In the genomic region with DNA sequence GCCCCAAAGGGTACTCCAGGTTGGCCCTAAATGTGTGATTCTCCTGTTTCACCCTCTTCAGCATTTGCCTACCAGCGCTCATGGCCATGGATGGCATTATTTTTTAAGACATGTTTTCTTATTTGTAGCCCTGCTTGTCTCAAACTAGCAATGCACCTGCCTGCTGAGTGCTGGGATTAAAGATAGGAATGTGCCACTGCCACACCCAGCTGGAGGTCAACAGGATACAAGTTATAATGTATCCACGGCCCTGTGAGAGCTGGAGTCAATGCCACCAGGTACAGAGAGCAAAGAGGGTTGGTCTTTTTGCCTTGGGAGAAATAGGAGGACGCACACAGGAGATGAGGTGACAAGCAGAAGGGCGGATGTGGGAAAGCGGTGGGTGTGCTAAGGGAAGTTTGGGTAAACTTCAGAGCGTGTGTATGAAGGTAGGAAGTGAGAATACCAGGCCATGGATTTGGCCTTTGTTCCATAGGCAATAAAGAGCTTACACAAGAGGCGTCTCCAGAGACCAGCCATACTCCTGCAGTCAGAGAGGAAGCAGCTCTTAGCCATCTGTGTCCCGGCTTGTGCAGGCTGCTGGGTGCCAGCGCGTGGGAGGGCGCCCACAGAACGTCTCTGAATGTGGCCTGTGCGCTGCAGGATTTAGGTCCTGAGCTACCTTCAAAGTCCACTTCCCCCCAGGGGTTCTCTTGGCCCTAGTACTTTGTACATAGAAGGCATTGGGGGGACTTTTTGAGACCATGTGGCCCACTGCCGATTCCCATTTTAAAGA, we compare ENCODE assay signal across 7 mouse cellular contexts. TPM values are rescaled to one million over a fixed set of nuclear protein-coding genes. Genes with fewer than 3 reads are reported as not detected.
A peak's percentile ranks its signal among the peaks of the same experiment; 100 is the strongest.
DNase-seq lines count a peak whose midpoint lies in the region; ATAC-seq lines count a peak whose summit lies in the region.

No protein-coding gene starts in this region.

- no peak overlapping the region for H3K27ac ChIP-seq in heart, embryonic 12.5 days (ENCODE audit: poor library complexity, severe bottlenecking)
- H3K27ac ChIP-seq in midbrain, embryonic 16.5 days (ENCODE audit: low read length) = no peak overlapping the region

- H3K9ac ChIP-seq in heart, embryonic 12.5 days = no peak overlapping the region
- no peak overlapping the region for H3K9ac ChIP-seq in midbrain, embryonic 16.5 days (ENCODE audit: low read depth, low read length)

- no peaks in the 10 kb centered on the region for H3K9me3 ChIP-seq in heart, embryonic 12.5 days (replicated peaks)
- no peaks in the 10 kb centered on the region for H3K9me3 ChIP-seq in midbrain, embryonic 16.5 days (replicated peaks; ENCODE audit: control insufficient read depth, low read length, poor library complexity, severe bottlenecking)

- peaks cover 36% of the 10 kb centered on the region for H3K4me1 ChIP-seq in heart, embryonic 12.5 days (replicated peaks)
- peaks cover 12% of the 10 kb centered on the region for H3K4me1 ChIP-seq in midbrain, embryonic 16.5 days (ENCODE audit: control insufficient read depth, insufficient read depth, low read length)

- H3K27me3 ChIP-seq in heart, embryonic 12.5 days (replicated peaks) = peaks cover 3% of the 10 kb centered on the region; the same call in 1 of the 2 replicates
- peaks cover 11% of the 10 kb centered on the region for H3K27me3 ChIP-seq in midbrain, embryonic 16.5 days (ENCODE audit: control insufficient read depth, insufficient read depth, low read depth, low read length)

- H3K4me2 ChIP-seq in heart, embryonic 12.5 days = peak overlapping the region; percentile 74
- no peak overlapping the region; the same call in 1 of the 2 replicates for H3K4me2 ChIP-seq in midbrain, embryonic 16.5 days (ENCODE audit: low read length)

- 78% methylated on average over 14 of the region's 14 CpGs for WGBS in heart, embryonic 12.5 days
- 75% methylated on average over 14 of the region's 14 CpGs for WGBS in midbrain, embryonic 16.5 days

- DNase-seq in thymus, postnatal 25 days = peak; percentile 11
- DNase-seq in thymus, adult 18-20 months = no peak
- peak; percentile 61 for DNase-seq in cerebellum, adult 9-10 months
- DNase-seq in left cerebral cortex, adult 9 months (ENCODE audit: low spot score in 2 of 2) = peak; percentile 59 to 86
- no peak for DNase-seq in spleen, postnatal 4 days (ENCODE audit: low spot score in 2 of 2)

- ATAC-seq in heart, embryonic 12.5 days (ENCODE audit: insufficient number of reproducible peaks, low FRiP score) = no peak
- peak; percentile 23; the same call in 1 of the 2 replicates for ATAC-seq in midbrain, embryonic 16.5 days

- H3K36me3 ChIP-seq in heart, embryonic 12.5 days = no peaks in the 10 kb centered on the region
- no peaks in the 10 kb centered on the region for H3K36me3 ChIP-seq in midbrain, embryonic 16.5 days (ENCODE audit: control insufficient read depth, insufficient read depth, low read length)

- H3K4me3 ChIP-seq in heart, embryonic 12.5 days = 0 out of 2 replicates have a peak overlapping the region, but pooled peaks have one; percentile 98
- no peak overlapping the region for H3K4me3 ChIP-seq in midbrain, embryonic 16.5 days (ENCODE audit: low read depth, low read length)

RNA-seq across cellular contexts. Expression of a gene that starts 0.8 kb away (rescaled TPM):
- polyA plus RNA-seq in heart, embryonic 12.5 days (2016; fragmentation: Nextera tagmentation; extraction: Ambion mirVana) = 83.8 and 95.1 TPM in 2 replicates
- polyA plus RNA-seq in midbrain, embryonic 16.5 days (2015; fragmentation: Nextera tagmentation; extraction: Ambion mirVana) = 40.8 and 46.7 TPM in 2 replicates

RNA-seq across cellular contexts. Expression of a gene that starts 6.7 kb away (rescaled TPM):
- 0.24 and 0.54 TPM in 2 replicates for polyA plus RNA-seq in heart, embryonic 12.5 days (2016; fragmentation: Nextera tagmentation; extraction: Ambion mirVana)
- 0.14 and 0.20 TPM in 2 replicates for polyA plus RNA-seq in midbrain, embryonic 16.5 days (2015; fragmentation: Nextera tagmentation; extraction: Ambion mirVana)

RNA-seq across cellular contexts. Expression of a gene that starts 45.4 kb away (rescaled TPM):
- polyA plus RNA-seq in heart, embryonic 12.5 days (2016; fragmentation: Nextera tagmentation; extraction: Ambion mirVana) = 0.08 TPM in 1 of 2 replicates, not detected in the other
- polyA plus RNA-seq in midbrain, embryonic 16.5 days (2015; fragmentation: Nextera tagmentation; extraction: Ambion mirVana) = 2.8 TPM in 2 replicates

Comparison
In these comparisons a context has a peak if more than half of its experiments do, and no peak if none do; other contexts are left out.
1. DNase-seq: peak in thymus, postnatal 25 days (single experiment), cerebellum, adult 9-10 months (single experiment) and left cerebral cortex, adult 9 months (2 of 2); none in thymus, adult 18-20 months (0 of 2) and spleen, postnatal 4 days (0 of 2).